Mouse (Mus musculus): ENCODE data around the gene Ablim2.

DNA sequence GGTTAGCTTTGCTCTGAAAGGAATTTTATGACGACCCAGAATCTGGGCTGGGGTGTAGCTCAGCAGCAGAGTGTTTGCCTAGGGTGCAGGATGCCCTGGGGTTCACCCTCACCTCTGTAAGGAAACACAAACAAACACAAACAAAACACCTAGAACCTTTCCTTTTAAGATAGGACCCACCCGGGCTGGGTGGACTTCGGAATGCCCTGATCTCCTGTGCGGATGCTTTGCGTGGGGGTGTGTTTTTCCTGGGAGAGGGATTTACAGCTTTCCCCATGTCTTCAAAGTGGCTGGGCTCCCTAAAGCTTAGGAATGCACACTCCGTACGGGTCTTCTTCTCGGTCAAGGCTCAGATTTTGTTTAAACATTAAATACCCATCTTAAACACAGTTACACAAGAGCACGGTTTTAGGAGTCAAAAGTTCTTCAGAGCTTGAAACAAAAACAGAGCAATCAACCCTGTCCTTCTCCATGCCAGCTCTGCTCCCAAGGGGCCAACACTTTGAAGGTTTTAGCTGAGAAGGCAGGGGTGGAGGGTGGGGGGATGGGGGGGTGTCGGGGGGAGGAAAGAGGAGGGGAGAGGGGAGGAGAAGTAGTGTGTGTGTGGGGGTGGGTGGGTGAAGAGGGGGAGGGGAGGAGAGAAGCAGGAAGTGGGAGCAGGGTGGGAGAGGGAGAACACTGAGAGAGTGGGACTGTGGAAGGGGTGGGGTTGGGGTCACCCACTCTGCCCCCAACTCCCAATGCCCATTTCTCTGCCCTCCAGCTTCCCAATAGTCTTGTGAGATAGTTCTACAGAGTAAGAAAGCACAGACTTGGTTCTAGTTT lies 142.9 kb downstream of the Ablim2 start:
- TF ChIP-seq CTCF (IDR thresholded peaks at IDR 0.05; ENCODE audit: extremely low read depth, insufficient read depth, low read length) (no peak), POLR2A (IDR thresholded peaks at IDR 0.05; ENCODE audit: extremely low read depth, insufficient read depth, low read length) (no peak)
